Mouse (Mus musculus) erythroblast, embryonic 14.5 days (primary cell): ENCODE measurements around the gene Zbp1.

Source experiments
- GATA1 ChIP-seq: IDR thresholded peaks from 2 replicates; pipeline ENCODE4 v1.6.1; 2012; ENCODE audit warnings: low read length, inconsistent platforms, mixed read lengths
- TAL1 ChIP-seq: IDR thresholded peaks from 3 replicates; pipeline ENCODE4 v1.6.1; 2012; ENCODE audit warnings: low read length, inconsistent platforms, mixed read lengths

DNA sequence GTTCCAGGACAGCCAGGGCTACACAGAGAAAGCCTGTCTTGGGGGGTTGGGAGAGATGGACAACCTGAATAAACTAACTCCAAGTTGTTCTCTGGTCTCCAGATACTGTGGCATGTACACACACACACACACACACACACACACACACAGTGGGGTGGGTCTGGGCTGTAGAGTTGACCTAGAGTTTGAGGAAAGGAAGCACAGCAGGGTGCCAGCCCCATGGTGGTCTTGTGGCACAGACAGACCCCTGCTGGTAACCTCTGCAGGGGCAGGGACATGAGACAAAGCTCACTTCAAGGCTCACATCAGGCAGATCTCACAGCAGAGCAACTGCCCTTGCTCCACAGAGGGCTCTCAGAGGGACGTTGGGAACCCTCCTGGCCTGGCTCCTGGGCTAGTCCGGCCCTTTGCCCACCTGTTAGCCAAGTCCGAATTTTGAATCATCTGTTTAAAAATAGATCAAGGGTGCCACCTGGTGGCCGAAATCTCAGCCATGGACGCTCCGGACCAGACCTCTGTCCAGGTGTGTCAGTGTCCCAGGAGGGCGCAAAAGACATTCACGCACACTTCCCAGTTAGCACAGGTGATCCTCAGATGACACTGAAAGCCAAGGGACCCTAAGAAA lies 34.8 kb downstream of the Zbp1 start:
- no peak for TF ChIP-seq TAL1
- TF ChIP-seq GATA1, result no peak
